Mouse (Mus musculus) CH12.LX (cell line): Measurements from ENCODE around the gene Slc25a28.

Experiments
- CTCF ChIP-seq, 2 experiments: IDR thresholded peaks in 1 of 2; conservative IDR thresholded peaks in 1 of 2; 2 replicates each; pipeline ENCODE4 v1.5.1; 2011 to 2012; ENCODE audit warnings: low read depth in 2 of 2, low read length in 2 of 2, improper control_type of control experiment in 1 of 2, inconsistent platforms in 1 of 2, mild to moderate bottlenecking in 1 of 2, moderate library complexity in 1 of 2
- EP300 ChIP-seq: IDR thresholded peaks from 2 replicates; pipeline ENCODE4 v1.6.1; 2011; ENCODE audit warnings: low read length, improper control_type of control experiment
- MYC ChIP-seq: IDR thresholded peaks from 2 replicates; pipeline ENCODE4 v1.6.1; 2011; ENCODE audit warnings: low read depth, mild to moderate bottlenecking, improper control_type of control experiment, low read length
- NELFE ChIP-seq: IDR thresholded peaks from 2 replicates; pipeline ENCODE4 v1.6.1; 2011; ENCODE audit warnings: low read depth, low read length, improper control_type of control experiment
- RAD21 ChIP-seq: IDR thresholded peaks from 2 replicates; pipeline ENCODE4 v1.6.1; 2011; ENCODE audit warnings: low read depth, mild to moderate bottlenecking, low read length, improper control_type of control experiment, moderate library complexity
- USF1 ChIP-seq: IDR thresholded peaks from 2 replicates; pipeline ENCODE4 v1.6.1; 2014; ENCODE audit warnings: low read depth, mild to moderate bottlenecking, inconsistent platforms, low read length, improper control_type of control experiment

DNA sequence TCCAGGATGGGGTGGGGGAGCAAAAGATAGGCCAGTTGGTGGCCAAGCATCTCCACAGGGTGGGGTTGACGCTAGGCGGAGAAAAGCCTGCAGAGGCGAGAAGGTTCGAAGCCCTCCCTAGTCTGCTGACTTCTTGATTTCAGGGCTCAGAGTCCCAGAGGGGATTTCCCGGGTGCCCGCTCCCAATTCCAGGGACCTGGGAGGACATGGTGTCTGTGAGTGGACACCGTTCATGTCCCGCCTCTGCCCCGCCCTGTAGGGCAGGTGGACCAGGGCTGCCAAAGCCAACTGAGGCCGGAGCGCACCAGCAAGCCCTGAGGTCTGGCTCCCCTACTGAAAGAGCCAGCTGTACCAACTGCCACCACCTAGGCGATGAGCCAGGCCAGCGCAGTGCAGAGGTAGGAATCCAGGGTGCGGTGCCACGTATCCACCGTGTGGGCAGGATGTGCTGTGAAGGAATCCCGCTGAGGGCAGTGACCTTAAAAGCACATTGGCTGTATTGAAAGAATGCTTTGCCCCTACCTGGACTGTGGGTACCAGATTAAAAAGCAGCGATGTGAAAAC lies 54.7 kb downstream of the Slc25a28 start:
- TF ChIP-seq USF1 (no peak), RAD21 (no peak), CTCF (conservative IDR thresholded peaks at IDR 0.05 in 1 of 2, IDR thresholded peaks at IDR 0.05 in 1 of 2; ENCODE audit: low read depth in 2 of 2, low read length in 2 of 2) (no peak), MYC (no peak), EP300 (no peak), NELFE (no peak)
